Mouse (Mus musculus): Measurements from ENCODE around the gene Slc24a4. TPM values are rescaled to one million over a fixed set of nuclear protein-coding genes. Genes with fewer than 3 reads are reported as not detected.

The Slc24a4 gene
- total and polyA plus RNA-seq, 3 experiments = 0.23 to 0.69 (median 0.34) TPM

DNA sequence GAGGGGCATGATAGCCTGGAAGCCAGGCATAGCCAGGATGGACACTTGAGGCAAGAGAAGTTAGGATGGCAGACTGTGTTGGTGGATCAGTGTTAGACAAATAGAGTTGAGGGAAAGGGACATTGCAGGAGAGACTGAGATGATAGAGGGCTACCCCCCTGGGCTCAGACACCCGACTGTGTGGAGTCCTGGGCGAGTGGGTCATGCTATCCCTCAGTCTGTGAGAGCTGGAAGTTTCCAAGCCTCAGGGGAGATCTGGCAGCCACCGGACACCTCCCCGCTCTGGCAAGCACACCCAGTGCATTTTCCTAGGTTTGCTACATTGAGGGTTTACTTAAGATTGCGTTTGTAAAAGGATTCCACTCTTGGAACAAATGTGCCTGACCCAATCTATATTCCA is 157.2 kb downstream of the Slc24a4 start:
- peaks cover 6 to 34% of the 10 kb centered on the region in 2 experiments; a peak in 3 of 4 replicates for H3K4me1 ChIP-seq (ENCODE audit: control insufficient read depth in 1 of 2, insufficient read depth in 2 of 2)
- H3K79me2 ChIP-seq (replicated peaks; ENCODE audit: control insufficient read depth, extremely low read depth, insufficient read depth, poor library complexity, severe bottlenecking) = 0 out of 2 replicates have a peak, but pooled peaks cover 5% of the 10 kb centered on the region
- TF ChIP-seq RAD21 (IDR thresholded peaks at IDR 0.05; ENCODE audit: low read depth, low read length) (no peak), SMC3 (IDR thresholded peaks at IDR 0.05; ENCODE audit: low read depth, low read length) (no peak), POLR2A (IDR thresholded peaks at IDR 0.05; ENCODE audit: low read depth, low read length) (no peak), JUND (conservative IDR thresholded peaks at IDR 0.05; ENCODE audit: low read depth, low read length) (no peak), RCOR1 (conservative IDR thresholded peaks at IDR 0.05; ENCODE audit: low read depth, low read length) (no peak), IRF4 (IDR thresholded peaks at IDR 0.05; ENCODE audit: low read depth, low read length) (no peak), MXI1 (IDR thresholded peaks at IDR 0.05; ENCODE audit: low read depth, low read length) (no peak), GABPA (IDR thresholded peaks at IDR 0.05; ENCODE audit: insufficient replicate concordance, low read depth, low read length) (no peak), POLR2AphosphoS2 (IDR thresholded peaks at IDR 0.05; ENCODE audit: low read depth, low read length) (no peak)
- no peak overlapping the region for H3K9ac ChIP-seq (ENCODE audit: insufficient read depth, low read depth)
- H3K4me2 ChIP-seq (ENCODE audit: insufficient read depth, low read depth, poor library complexity, severe bottlenecking) = no peak overlapping the region
- peaks cover 12% of the 10 kb centered on the region for H3K27me3 ChIP-seq (replicated peaks)
- H3K27ac ChIP-seq (ENCODE audit: insufficient read depth, low read depth) = no peak overlapping the region
- dilution Hi-C loops (cut with MboI; ENCODE audit: extremely low pct_ligation_motif_present, extremely low pct_unique_long_range_greater_than_20kb, low sequenced_read_pairs) (no loop called here), in situ Hi-C loops (cut with MboI; ENCODE audit: low pct_ligation_motif_present, low pct_unique_long_range_greater_than_20kb, low sequenced_read_pairs) (no loop called here)
- peaks cover 5 to 13% of the 10 kb centered on the region in 2 experiments for H3K36me3 ChIP-seq (replicated peaks in 1 of 2; ENCODE audit: control insufficient read depth in 1 of 2, insufficient read depth in 1 of 2, low read length in 1 of 2)
- no peak for DNase-seq (ENCODE audit: extremely low read depth)
- no peak overlapping the region for H3K4me3 ChIP-seq (replicated peaks in 1 of 3; ENCODE audit: low read depth in 2 of 3, low read length in 2 of 3, poor library complexity in 1 of 3)
- peaks cover 7% of the 10 kb centered on the region for H3K9me3 ChIP-seq (replicated peaks; ENCODE audit: low read length)

DNA sequence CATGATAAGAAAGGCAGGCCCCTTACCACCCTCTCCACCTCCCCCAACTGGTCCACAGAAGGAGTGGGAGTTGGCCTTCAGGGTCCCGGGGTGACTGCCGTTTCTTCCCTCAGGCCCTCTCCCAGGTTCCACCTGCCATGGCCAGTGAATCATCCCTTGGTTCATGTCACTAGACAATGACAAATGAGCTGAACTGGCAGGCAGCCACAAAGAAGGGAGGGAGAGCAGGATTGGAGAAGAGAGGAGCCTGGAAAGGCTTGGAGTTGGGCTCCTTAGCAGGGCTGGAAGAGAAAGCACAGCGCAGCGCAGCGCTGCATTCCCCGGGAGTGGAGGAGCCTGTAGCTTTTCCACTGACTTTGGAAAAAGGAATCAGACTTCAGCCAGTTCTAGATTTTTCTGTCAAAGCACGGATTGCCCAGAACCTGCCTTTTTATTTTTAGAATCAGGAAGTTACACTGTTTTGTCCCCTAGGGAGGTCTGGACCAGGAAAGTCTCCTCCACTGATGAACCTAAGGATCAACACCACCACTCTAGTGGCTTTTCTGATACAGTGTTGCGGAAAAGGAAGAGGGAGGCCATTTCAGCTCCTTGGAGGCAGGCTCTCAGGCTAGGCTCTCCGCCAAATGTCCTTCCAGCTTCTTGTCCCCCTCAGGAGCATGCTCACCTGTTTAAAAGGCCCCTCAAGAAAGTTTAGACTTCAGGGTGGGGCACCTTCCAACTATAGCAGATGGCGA is 158.3 kb downstream of the Slc24a4 start:
- peaks cover 8 to 44% of the 10 kb centered on the region in 2 experiments for H3K4me1 ChIP-seq (ENCODE audit: control insufficient read depth in 1 of 2, insufficient read depth in 2 of 2)
- H3K79me2 ChIP-seq (replicated peaks; ENCODE audit: control insufficient read depth, extremely low read depth, insufficient read depth, poor library complexity, severe bottlenecking) = 0 out of 2 replicates have a peak, but pooled peaks cover 5% of the 10 kb centered on the region
- no peak overlapping the region for H3K27ac ChIP-seq (ENCODE audit: insufficient read depth, low read depth)
- DNase-seq (ENCODE audit: extremely low read depth) = no peak
- no peak overlapping the region for H3K4me2 ChIP-seq (ENCODE audit: insufficient read depth, low read depth, poor library complexity, severe bottlenecking)
- peaks cover 5 to 13% of the 10 kb centered on the region in 2 experiments for H3K36me3 ChIP-seq (replicated peaks in 1 of 2; ENCODE audit: control insufficient read depth in 1 of 2, insufficient read depth in 1 of 2, low read length in 1 of 2)
- TF ChIP-seq USF1 (IDR thresholded peaks at IDR 0.05; ENCODE audit: low read depth, low read length) (no peak), JUN (IDR thresholded peaks at IDR 0.05; ENCODE audit: insufficient read depth, low read depth, low read length) (no peak), RAD21 (IDR thresholded peaks at IDR 0.05; ENCODE audit: low read depth, low read length) (no peak), UBTF (IDR thresholded peaks at IDR 0.05; ENCODE audit: low read depth, low read length) (no peak), MAFK (IDR thresholded peaks at IDR 0.05; ENCODE audit: insufficient replicate concordance, low read length) (no peak), POLR2A (IDR thresholded peaks at IDR 0.05; ENCODE audit: low read depth, low read length) (no peak), CHD2 (IDR thresholded peaks at IDR 0.05; ENCODE audit: low read length) (no peak)
- dilution Hi-C loops (cut with MboI; ENCODE audit: extremely low pct_ligation_motif_present, extremely low pct_unique_long_range_greater_than_20kb, low sequenced_read_pairs) = no loop called here
- H3K4me3 ChIP-seq (replicated peaks in 1 of 3; ENCODE audit: low read depth in 2 of 3, low read length in 2 of 3, poor library complexity in 1 of 3) = no peak overlapping the region
- H3K9ac ChIP-seq (ENCODE audit: insufficient read depth, low read depth) = no peak overlapping the region
- peaks cover 9% of the 10 kb centered on the region for H3K27me3 ChIP-seq (replicated peaks)
- H3K9me3 ChIP-seq (replicated peaks; ENCODE audit: low read length) = peaks cover 4% of the 10 kb centered on the region
- in situ Hi-C loops (cut with MboI; ENCODE audit: low pct_ligation_motif_present, low pct_unique_long_range_greater_than_20kb, low sequenced_read_pairs) = no loop called here
